In the genomic region with DNA sequence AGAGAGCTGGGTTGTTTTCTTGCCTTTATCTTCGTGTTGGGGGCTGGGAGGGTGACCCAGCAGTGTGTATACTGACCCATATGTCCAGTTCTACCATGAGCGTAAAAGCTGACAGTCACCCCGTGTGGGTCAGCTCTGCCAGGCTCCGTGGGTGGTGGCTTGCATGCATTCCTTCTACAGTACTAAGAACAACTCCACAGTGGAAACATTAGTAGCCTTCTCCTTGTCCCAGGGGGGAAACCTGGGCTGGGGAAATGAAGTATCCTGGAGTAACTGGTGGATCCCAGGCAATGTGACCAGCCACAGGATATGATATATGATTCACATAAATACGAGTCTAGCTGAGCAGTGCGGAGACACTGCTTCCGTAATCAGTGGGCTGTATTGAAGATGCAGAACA, we compare ENCODE assay signal across 8 mouse cellular contexts. TPM values are rescaled to one million over a fixed set of nuclear protein-coding genes. Genes with fewer than 3 reads are reported as not detected.
DNase-seq lines count a peak whose midpoint lies in the region; ATAC-seq lines count a peak whose summit lies in the region.
"Had no signal": no experiment of that assay in that cellular context is flagged by ENCODE, and none has a peak within 500 bp of the region (broad histone marks: within the 10 kb centered on the region; RNA-seq: fewer than 3 reads in every experiment).

No protein-coding gene starts in this region.

- WGBS in lung, embryonic 15.5 days = 11% methylated on average over 7 of the region's 7 CpGs
- 33% methylated on average over 7 of the region's 7 CpGs for WGBS in forebrain, embryonic 14.5 days
- WGBS in liver, embryonic 12.5 days (ENCODE audit: insufficient replicate concordance) = 31% methylated on average over 7 of the region's 7 CpGs
- WGBS in stomach, embryonic 16.5 days = 16% methylated on average over 7 of the region's 7 CpGs

- peak overlapping the region; percentile 97; the same call in 1 of the 2 replicates for H3K27ac ChIP-seq in lung, embryonic 15.5 days
- no peak overlapping the region for H3K27ac ChIP-seq in forebrain, embryonic 14.5 days (ENCODE audit: low read depth, low read length)
- H3K27ac ChIP-seq in liver, embryonic 12.5 days = no peak overlapping the region
- H3K27ac ChIP-seq in stomach, embryonic 16.5 days (ENCODE audit: low read length) = peak overlapping the region; percentile 99
- H3K27ac ChIP-seq: layer of hippocampus, adult 2 months had no signal

- H3K36me3 ChIP-seq in lung, embryonic 15.5 days = 0 out of 2 replicates have a peak, but pooled peaks cover 4% of the 10 kb centered on the region
- no peaks in the 10 kb centered on the region for H3K36me3 ChIP-seq in forebrain, embryonic 14.5 days (ENCODE audit: control insufficient read depth, insufficient read depth, low read length)
- H3K36me3 ChIP-seq in liver, embryonic 12.5 days = no peaks in the 10 kb centered on the region
- 0 out of 2 replicates have a peak, but pooled peaks cover 3% of the 10 kb centered on the region for H3K36me3 ChIP-seq in stomach, embryonic 16.5 days (ENCODE audit: control insufficient read depth, insufficient read depth, low read length)

- peak overlapping the region; percentile 86 for H3K4me3 ChIP-seq in lung, embryonic 15.5 days
- peak overlapping the region; percentile 60 for H3K4me3 ChIP-seq in forebrain, embryonic 14.5 days (ENCODE audit: low read depth, low read length)
- H3K4me3 ChIP-seq in liver, embryonic 12.5 days = peak overlapping the region; percentile 60; the same call in 1 of the 2 replicates
- H3K4me3 ChIP-seq in stomach, embryonic 16.5 days (replicated peaks; ENCODE audit: low read length) = peak overlapping the region; percentile 93

- peak overlapping the region; percentile 61 for H3K4me2 ChIP-seq in lung, embryonic 15.5 days
- peak overlapping the region; percentile 99 for H3K4me2 ChIP-seq in forebrain, embryonic 14.5 days (ENCODE audit: low read length)
- peak overlapping the region; percentile 60 for H3K4me2 ChIP-seq in liver, embryonic 12.5 days
- H3K4me2 ChIP-seq in stomach, embryonic 16.5 days (ENCODE audit: low read depth, low read length) = peak overlapping the region; percentile 55

- no peaks in the 10 kb centered on the region for H3K9me3 ChIP-seq in lung, embryonic 15.5 days
- no peaks in the 10 kb centered on the region for H3K9me3 ChIP-seq in forebrain, embryonic 14.5 days (replicated peaks; ENCODE audit: control insufficient read depth, low read length)
- H3K9me3 ChIP-seq in liver, embryonic 12.5 days (replicated peaks) = no peaks in the 10 kb centered on the region
- no peaks in the 10 kb centered on the region for H3K9me3 ChIP-seq in stomach, embryonic 16.5 days (replicated peaks; ENCODE audit: control insufficient read depth, low read length)

- ATAC-seq in lung, embryonic 15.5 days (ENCODE audit: borderline replicate concordance, extremely low read depth, low FRiP score, low TSS enrichment) = no peak
- no peak for ATAC-seq in forebrain, embryonic 14.5 days
- no peak for ATAC-seq in liver, embryonic 12.5 days
- no peak for ATAC-seq in stomach, embryonic 16.5 days (ENCODE audit: insufficient read depth, low FRiP score)

- peaks cover 63% of the 10 kb centered on the region for H3K4me1 ChIP-seq in lung, embryonic 15.5 days
- H3K4me1 ChIP-seq in forebrain, embryonic 14.5 days (ENCODE audit: control insufficient read depth, insufficient read depth, low read length) = peaks cover 7% of the 10 kb centered on the region
- H3K4me1 ChIP-seq in liver, embryonic 12.5 days = peaks cover 21% of the 10 kb centered on the region
- H3K4me1 ChIP-seq in stomach, embryonic 16.5 days (ENCODE audit: control insufficient read depth, insufficient read depth, low read length) = peaks cover 66% of the 10 kb centered on the region

- no peak for DNase-seq in lung, adult 18-20 months
- DNase-seq in forebrain, embryonic 14.5 days (ENCODE audit: low spot score) = no peak
- no peak for DNase-seq in thymus, adult 18-20 months
- no peak for DNase-seq in adipocyte (ENCODE audit: low spot score)

- H3K9ac ChIP-seq in lung, embryonic 15.5 days = peak overlapping the region; percentile 92
- H3K9ac ChIP-seq in forebrain, embryonic 14.5 days (ENCODE audit: low read length) = no peak overlapping the region; the same call in 1 of the 2 replicates
- no peak overlapping the region for H3K9ac ChIP-seq in liver, embryonic 12.5 days
- H3K9ac ChIP-seq in stomach, embryonic 16.5 days (ENCODE audit: low read length) = peak overlapping the region; percentile 95

- no peaks in the 10 kb centered on the region for H3K27me3 ChIP-seq in lung, embryonic 15.5 days
- peaks cover 14% of the 10 kb centered on the region; the same call in 1 of the 2 replicates for H3K27me3 ChIP-seq in forebrain, embryonic 14.5 days (replicated peaks; ENCODE audit: control insufficient read depth, insufficient read depth, low read length)
- peaks cover 90% of the 10 kb centered on the region for H3K27me3 ChIP-seq in liver, embryonic 12.5 days (replicated peaks)
- no peaks in the 10 kb centered on the region for H3K27me3 ChIP-seq in stomach, embryonic 16.5 days (ENCODE audit: control insufficient read depth, insufficient read depth, low read length)

RNA-seq across cellular contexts. Expression of a gene that starts 1.5 kb away (rescaled TPM):
- polyA plus RNA-seq in lung, embryonic 15.5 days (2015; fragmentation: Nextera tagmentation; extraction: Ambion mirVana) = 37.2 and 39.4 TPM in 2 replicates
- 5.6 and 5.9 TPM in 2 replicates for polyA plus RNA-seq in forebrain, embryonic 14.5 days (2014; fragmentation: Nextera tagmentation; extraction: Ambion mirVana)
- 5.5 and 5.6 TPM in 2 replicates for polyA plus RNA-seq in liver, embryonic 12.5 days (2016; fragmentation: Nextera tagmentation; extraction: Ambion mirVana)
- 52.1 and 62.2 TPM in 2 replicates for polyA plus RNA-seq in stomach, embryonic 16.5 days (2015; fragmentation: Nextera tagmentation; extraction: Ambion mirVana)

RNA-seq across cellular contexts. Expression of a gene that starts 13.4 kb away (rescaled TPM):
- 13.0 and 14.7 TPM in 2 replicates for polyA plus RNA-seq in lung, embryonic 15.5 days (2015; fragmentation: Nextera tagmentation; extraction: Ambion mirVana)
- polyA plus RNA-seq in forebrain, embryonic 14.5 days (2014; fragmentation: Nextera tagmentation; extraction: Ambion mirVana) = 6.1 and 6.9 TPM in 2 replicates
- polyA plus RNA-seq in liver, embryonic 12.5 days (2016; fragmentation: Nextera tagmentation; extraction: Ambion mirVana) = 3.5 and 3.8 TPM in 2 replicates
- polyA plus RNA-seq in stomach, embryonic 16.5 days (2015; fragmentation: Nextera tagmentation; extraction: Ambion mirVana) = 16.4 and 17.0 TPM in 2 replicates

RNA-seq across cellular contexts. Expression of a gene that starts 25.1 kb away (rescaled TPM):
- 76.8 and 78.0 TPM in 2 replicates for polyA plus RNA-seq in lung, embryonic 15.5 days (2015; fragmentation: Nextera tagmentation; extraction: Ambion mirVana)
- polyA plus RNA-seq in forebrain, embryonic 14.5 days (2014; fragmentation: Nextera tagmentation; extraction: Ambion mirVana) = 279 and 290 TPM in 2 replicates
- polyA plus RNA-seq in liver, embryonic 12.5 days (2016; fragmentation: Nextera tagmentation; extraction: Ambion mirVana) = 64.8 and 67.4 TPM in 2 replicates
- polyA plus RNA-seq in stomach, embryonic 16.5 days (2015; fragmentation: Nextera tagmentation; extraction: Ambion mirVana) = 152 and 157 TPM in 2 replicates

RNA-seq across cellular contexts. Expression of a gene that starts 27.5 kb away (rescaled TPM):
- 0.12 TPM in 1 of 2 replicates, not detected in the other for polyA plus RNA-seq in lung, embryonic 15.5 days (2015; fragmentation: Nextera tagmentation; extraction: Ambion mirVana)
- polyA plus RNA-seq in forebrain, embryonic 14.5 days (2014; fragmentation: Nextera tagmentation; extraction: Ambion mirVana) = 0.32 and 0.36 TPM in 2 replicates
- polyA plus RNA-seq in liver, embryonic 12.5 days (2016; fragmentation: Nextera tagmentation; extraction: Ambion mirVana) = 0.23 TPM in 1 of 2 replicates, not detected in the other
- polyA plus RNA-seq in stomach, embryonic 16.5 days (2015; fragmentation: Nextera tagmentation; extraction: Ambion mirVana) = 0.15 TPM in 1 of 2 replicates, not detected in the other

RNA-seq across cellular contexts. Expression of a gene that starts 30.1 kb away (rescaled TPM):
- polyA plus RNA-seq in lung, embryonic 15.5 days (2015; fragmentation: Nextera tagmentation; extraction: Ambion mirVana) = 5.1 and 7.5 TPM in 2 replicates
- polyA plus RNA-seq in forebrain, embryonic 14.5 days (2014; fragmentation: Nextera tagmentation; extraction: Ambion mirVana) = 0.23 TPM in 1 of 2 replicates, not detected in the other
- polyA plus RNA-seq in liver, embryonic 12.5 days (2016; fragmentation: Nextera tagmentation; extraction: Ambion mirVana) = not detected in 2 replicates
- 0.57 and 9.3 TPM in 2 replicates for polyA plus RNA-seq in stomach, embryonic 16.5 days (2015; fragmentation: Nextera tagmentation; extraction: Ambion mirVana)

Comparison
In these comparisons a context has a peak if more than half of its experiments do, and no peak if none do; other contexts are left out.
1. H3K27ac ChIP-seq: peak in lung, embryonic 15.5 days (single experiment) and stomach, embryonic 16.5 days (single experiment); none in forebrain, embryonic 14.5 days (single experiment) and liver, embryonic 12.5 days (single experiment).
2. H3K9ac ChIP-seq: peak in lung, embryonic 15.5 days (single experiment) and stomach, embryonic 16.5 days (single experiment); none in forebrain, embryonic 14.5 days (single experiment) and liver, embryonic 12.5 days (single experiment).
3. Peak in every context shown above with its lines, with median percentiles within 50 percentile points of each other: H3K4me2 ChIP-seq and H3K4me3 ChIP-seq.